Mouse (Mus musculus) ovary, postnatal 14 days (tissue): ENCODE measurements around the gene Clca4a.
"Not testable (repeated sequence)": the region's sequence is repeated elsewhere in the genome, so short reads cannot be mapped to it uniquely, and the experiment has no call there.

Experiments used
- DNase-seq: peaks from one replicate; pipeline ENCODE4 v3.0.0; 2022; ENCODE audit warnings: low spot score

The Clca4a gene

GRCm38 (mm10) chr3:144974945-144975344 is at the start of gene Clca4a:
TSS of gene Clca4a (minus strand) at chr3:144975045.
- DNase-seq, result no peak

- DNase-seq, result no peak
These were observed 43.0 kb upstream of the Clca4a start for GRCm38 (mm10) chr3:145017807-145018206.

- no peak for DNase-seq
These were observed 29.6 kb upstream of the Clca4a start for GRCm38 (mm10) chr3:145004422-145004821.

- no peak for DNase-seq
These were observed 26.1 kb upstream of the Clca4a start for GRCm38 (mm10) chr3:145000912-145001311.

GRCm38 (mm10) chr3:144993055-144993454 is 18.2 kb upstream of the Clca4a start:
- DNase-seq, result no peak

- DNase-seq, result no peak
These were observed 17.8 kb upstream of the Clca4a start for GRCm38 (mm10) chr3:144992618-144993017.

- no peak for DNase-seq
These were observed 11.0 kb upstream of the Clca4a start for GRCm38 (mm10) chr3:144985890-144986289.

- no peak for DNase-seq
These were observed 5.7 kb upstream of the Clca4a start for GRCm38 (mm10) chr3:144980551-144980950.

GRCm38 (mm10) chr3:144977631-144978030 is 2.8 kb upstream of the Clca4a start:
- no peak for DNase-seq

- no peak for DNase-seq
These were observed 1.2 kb upstream of the Clca4a start for GRCm38 (mm10) chr3:144976091-144976490.

GRCm38 (mm10) chr3:144971553-144972270 is 3.1 kb downstream of the Clca4a start:
- DNase-seq, result no peak

- no peak for DNase-seq
These were observed 5.1 kb downstream of the Clca4a start for GRCm38 (mm10) chr3:144969755-144970154.

- DNase-seq, result no peak
These were observed 8.8 kb downstream of the Clca4a start for GRCm38 (mm10) chr3:144966074-144966473.

GRCm38 (mm10) chr3:144950829-144951228 is 24.0 kb downstream of the Clca4a start:
- DNase-seq, result no peak

GRCm38 (mm10) chr3:144947376-144947775 is 27.5 kb downstream of the Clca4a start:
- DNase-seq, result not testable (repeated sequence)

- not testable (repeated sequence) for DNase-seq
These were observed 41.2 kb downstream of the Clca4a start for GRCm38 (mm10) chr3:144933625-144934024.

- no peak for DNase-seq
These were observed 41.8 kb downstream of the Clca4a start for GRCm38 (mm10) chr3:144933011-144933491.

- no peak for DNase-seq
These were observed 42.5 kb downstream of the Clca4a start, which contains the start of gene Clca4b for GRCm38 (mm10) chr3:144932335-144932734. TSS of gene Clca4b (minus strand) at chr3:144932529.

GRCm38 (mm10) chr3:144914014-144914413 is 60.8 kb downstream of the Clca4a start:
- DNase-seq, result no peak
